Mouse (Mus musculus): ENCODE results near the gene Zglp1. TPM values are rescaled to one million over a fixed set of nuclear protein-coding genes. Genes with fewer than 3 reads are reported as not detected.

The Zglp1 gene
- not detected for total RNA-seq (2021)
- long read RNA-seq, experiment 1: 0 reads
- long read RNA-seq, experiment 2: 0 reads

GRCm38 (mm10) chr9:21067006-21067684 lies at the start of gene Zglp1:
Zglp1 (minus strand) TSS chr9:21067093.
- no peak for DNase-seq

DNA sequence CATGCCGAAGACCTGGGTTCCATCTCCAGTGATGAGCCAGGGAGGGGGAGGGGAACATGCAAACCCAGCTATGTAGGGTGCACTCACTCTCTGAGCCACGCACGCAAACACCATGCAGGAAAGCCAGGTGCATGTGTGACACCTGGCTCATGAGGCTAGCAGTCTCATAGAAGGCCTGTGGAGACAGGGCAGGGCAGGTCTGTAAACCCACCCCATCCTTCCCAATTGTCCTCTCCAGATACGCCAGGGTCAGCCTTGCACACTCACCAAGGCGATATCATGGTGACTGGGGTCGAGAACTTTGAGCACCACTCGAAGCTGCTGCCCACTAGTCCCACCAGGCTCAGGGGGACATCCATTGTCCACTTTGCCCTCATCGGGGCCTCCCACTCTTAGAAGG lies 48.2 kb upstream of the Zglp1 start:
- DNase-seq: no peak

GRCm38 (mm10) chr9:21114190-21114589 lies 47.3 kb upstream of the Zglp1 start:
- DNase-seq: no peak

DNA sequence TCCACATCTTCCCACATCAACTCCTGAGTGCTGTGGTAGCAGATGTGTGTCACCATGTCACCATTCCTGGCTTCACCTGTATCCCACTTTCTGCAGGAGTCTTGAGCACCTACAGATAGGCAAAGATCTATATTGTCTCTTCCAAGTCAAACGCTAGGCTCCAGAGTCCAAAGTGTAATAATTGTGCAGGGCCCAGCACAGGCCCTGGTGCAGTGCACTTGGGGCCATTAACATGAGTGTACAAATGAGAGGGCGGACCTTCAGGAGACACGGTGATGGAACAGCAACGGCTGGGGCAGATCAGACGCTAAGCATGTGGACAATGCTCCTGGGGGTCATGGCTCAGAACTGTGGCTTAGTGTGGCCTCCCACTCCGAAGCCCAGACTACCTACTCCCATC lies 46.9 kb upstream of the Zglp1 start:
- no peak for DNase-seq

- no peak for DNase-seq
These were observed 40.8 kb upstream of the Zglp1 start for GRCm38 (mm10) chr9:21107607-21108237.

DNA sequence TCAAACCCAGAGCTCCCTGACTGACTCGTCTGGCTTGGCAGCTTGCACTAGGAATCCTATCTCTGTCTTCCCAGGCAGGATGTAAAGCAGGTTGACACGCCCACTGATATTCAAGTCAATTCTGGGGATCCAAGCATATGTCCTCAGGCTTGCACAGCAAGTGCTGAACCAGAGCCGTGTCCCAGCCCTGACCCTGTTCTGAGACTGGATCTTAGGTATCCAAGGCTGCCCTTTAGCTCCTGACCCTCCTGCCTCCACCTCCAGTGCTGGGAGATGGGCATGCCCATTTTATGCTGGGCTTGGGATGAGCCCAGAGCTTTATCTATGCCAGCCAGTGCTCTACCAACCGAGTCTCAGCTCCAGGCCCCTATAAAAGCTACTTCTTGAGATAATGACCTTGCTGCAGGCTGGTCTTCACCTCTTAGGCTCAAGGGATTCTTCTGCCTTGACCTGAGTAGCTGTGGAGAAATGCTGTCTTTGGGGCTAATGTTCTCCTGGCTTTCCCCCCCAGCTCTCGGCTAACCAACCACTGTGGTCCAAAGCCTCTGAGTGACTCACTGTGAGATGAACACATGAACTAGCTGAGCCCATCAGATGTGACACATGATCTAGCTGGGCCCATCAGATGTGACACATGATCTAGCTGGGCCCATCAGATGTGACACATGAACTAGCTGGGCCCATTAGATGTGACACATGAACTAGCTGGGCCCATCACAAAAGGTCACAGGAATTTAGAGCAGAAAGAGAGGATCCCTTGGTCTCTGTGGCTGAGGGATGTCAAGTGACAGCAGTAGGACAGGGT lies 39.1 kb upstream of the Zglp1 start:
- DNase-seq: no peak

- no peak for DNase-seq
These were observed 37.9 kb upstream of the Zglp1 start for GRCm38 (mm10) chr9:21104814-21105213.

GRCm38 (mm10) chr9:21102076-21102475 lies 35.2 kb upstream of the Zglp1 start:
- DNase-seq: no peak

- DNase-seq: no peak
These were observed 33.7 kb upstream of the Zglp1 start for GRCm38 (mm10) chr9:21100447-21101161.

GRCm38 (mm10) chr9:21097793-21098192 lies 30.9 kb upstream of the Zglp1 start:
- DNase-seq: no peak

- DNase-seq: no peak
These were observed 29.1 kb upstream of the Zglp1 start for GRCm38 (mm10) chr9:21095958-21096357.

- no peak for DNase-seq
These were observed 26.5 kb upstream of the Zglp1 start for GRCm38 (mm10) chr9:21093423-21093822.

DNA sequence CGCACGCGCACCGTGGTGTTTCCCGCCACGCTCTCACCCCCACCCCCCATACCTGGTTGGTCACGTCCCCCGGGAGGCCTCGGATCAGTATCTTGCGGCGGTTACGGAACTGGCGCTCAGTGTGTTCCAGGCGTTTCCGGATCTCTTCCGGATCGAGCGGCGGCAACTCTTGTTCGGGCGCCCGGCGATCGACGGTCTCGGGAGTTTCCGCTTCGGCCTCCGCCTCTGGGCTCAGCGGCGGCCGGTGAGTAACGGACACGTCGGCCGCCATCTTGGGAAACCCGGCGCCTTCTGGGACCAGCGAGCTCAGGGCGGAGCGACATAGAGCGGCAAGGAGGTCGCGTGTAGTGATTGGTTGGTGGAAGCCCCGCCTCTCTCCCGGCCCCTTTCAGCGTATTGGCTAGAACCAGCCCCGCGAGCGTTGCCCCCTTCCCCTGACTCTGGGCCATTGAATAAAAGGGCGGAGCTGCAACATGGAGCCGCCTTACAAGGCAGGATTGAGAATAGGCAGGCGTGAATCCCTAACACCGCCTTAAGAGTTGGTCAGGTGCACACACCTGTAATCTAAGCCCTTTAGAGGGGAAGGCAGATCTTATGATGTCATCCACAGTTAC lies 24.9 kb upstream of the Zglp1 start, which contains the start of the genes Gm38431 and Raver1:
Gene Gm38431 (minus strand): TSS at position 291 of the 614 bp plus-strand sequence.
Gene Raver1 (minus strand): TSS at position 302 of the 614 bp plus-strand sequence.
- DNase-seq: peak; percentile 94

- DNase-seq: no peak
These were observed 24.2 kb upstream of the Zglp1 start for GRCm38 (mm10) chr9:21090972-21091706.

- no peak for DNase-seq
These were observed 23.6 kb upstream of the Zglp1 start for GRCm38 (mm10) chr9:21090537-21090936.

DNA sequence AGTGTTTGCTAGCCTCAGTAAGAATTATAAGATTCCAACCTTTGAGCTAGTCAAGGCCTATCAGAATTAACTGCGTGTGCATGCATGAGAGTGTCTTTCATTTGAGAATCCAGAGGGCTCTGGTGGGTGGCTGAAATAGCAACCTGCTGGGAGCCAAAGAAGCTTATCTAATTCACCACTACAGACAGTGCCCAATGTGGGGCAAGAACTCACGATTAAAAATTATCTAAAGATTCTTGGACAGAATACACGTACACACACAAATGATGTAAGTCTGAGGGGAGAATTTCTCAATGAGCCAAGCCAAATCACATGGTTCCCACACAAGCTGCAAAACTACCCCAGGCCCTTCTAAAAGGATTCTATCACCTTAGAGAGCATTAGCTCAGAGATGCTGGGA lies 16.4 kb upstream of the Zglp1 start:
- no peak for DNase-seq

- DNase-seq: peak; percentile 23
These were observed 14.2 kb upstream of the Zglp1 start for GRCm38 (mm10) chr9:21081127-21081526.

- no peak for DNase-seq
These were observed 8.7 kb upstream of the Zglp1 start for GRCm38 (mm10) chr9:21075625-21076024.

DNA sequence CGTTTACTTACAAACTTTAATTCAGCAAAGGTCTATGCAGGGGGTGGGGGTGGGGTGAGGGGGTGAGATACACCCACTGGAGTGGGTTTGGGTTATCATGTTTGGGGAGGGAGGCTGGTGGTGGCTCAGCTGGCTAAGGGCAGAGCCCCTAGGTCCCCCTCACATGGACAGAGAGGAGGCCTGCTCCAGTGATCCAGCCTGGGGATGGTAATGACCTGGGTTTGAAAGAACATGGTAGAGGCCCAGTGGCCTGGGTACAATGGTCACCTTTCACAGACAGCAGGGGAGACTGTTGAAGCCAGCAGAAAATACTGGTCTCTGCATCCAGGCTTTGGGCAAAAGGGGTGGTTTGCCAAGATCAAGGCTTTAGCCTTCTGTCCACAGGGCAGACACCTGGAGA lies 7.3 kb upstream of the Zglp1 start:
- no peak for DNase-seq

GRCm38 (mm10) chr9:21073044-21073840 lies 6.3 kb upstream of the Zglp1 start, which contains the start of the genes Gm49373 and Fdx1l:
Gm49373 (minus strand) TSS chr9:21073096.
Fdx1l (minus strand) TSS chr9:21073614.
- DNase-seq: peak; percentile 85

Measured in gastrocnemius, postnatal 10 days (tissue).